Mouse (Mus musculus): ENCODE data around the gene Hist1h3d. TPM values are rescaled to one million over a fixed set of nuclear protein-coding genes. Genes with fewer than 3 reads are reported as not detected.

Gene Hist1h3d
- total RNA-seq, 1 experiment from 2014 or later, result 12.9 TPM

DNA sequence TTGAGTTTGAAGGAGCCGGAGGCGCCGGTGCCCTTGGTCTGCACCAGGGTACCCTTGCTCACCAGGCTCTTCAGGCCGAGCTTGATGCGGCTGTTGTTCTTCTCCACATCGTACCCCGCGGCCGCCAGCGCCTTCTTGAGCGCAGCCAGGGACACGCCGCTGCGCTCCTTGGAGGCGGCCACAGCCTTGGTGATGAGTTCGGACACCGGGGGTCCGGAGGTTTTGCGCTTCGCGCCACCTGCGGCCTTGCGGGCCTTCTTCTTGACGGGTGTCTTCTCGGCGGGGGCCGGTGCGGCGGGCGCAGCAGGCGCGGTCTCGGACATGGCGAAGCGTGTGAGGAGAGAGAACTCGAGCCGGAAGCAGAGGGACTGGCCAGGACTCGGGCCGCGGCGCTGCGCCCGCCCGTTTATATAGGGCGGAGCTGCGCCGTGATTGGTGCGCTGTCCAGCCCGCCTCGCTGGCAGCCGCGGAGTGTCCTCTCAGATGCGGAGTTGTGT lies 46.7 kb downstream of the Hist1h3d start, which contains the start of gene Hist1h1e:
Gene Hist1h1e, minus strand, starts transcription at position 384 of the 497 bp plus-strand sequence.
- DNase-seq, result peak; percentile 92

DNA sequence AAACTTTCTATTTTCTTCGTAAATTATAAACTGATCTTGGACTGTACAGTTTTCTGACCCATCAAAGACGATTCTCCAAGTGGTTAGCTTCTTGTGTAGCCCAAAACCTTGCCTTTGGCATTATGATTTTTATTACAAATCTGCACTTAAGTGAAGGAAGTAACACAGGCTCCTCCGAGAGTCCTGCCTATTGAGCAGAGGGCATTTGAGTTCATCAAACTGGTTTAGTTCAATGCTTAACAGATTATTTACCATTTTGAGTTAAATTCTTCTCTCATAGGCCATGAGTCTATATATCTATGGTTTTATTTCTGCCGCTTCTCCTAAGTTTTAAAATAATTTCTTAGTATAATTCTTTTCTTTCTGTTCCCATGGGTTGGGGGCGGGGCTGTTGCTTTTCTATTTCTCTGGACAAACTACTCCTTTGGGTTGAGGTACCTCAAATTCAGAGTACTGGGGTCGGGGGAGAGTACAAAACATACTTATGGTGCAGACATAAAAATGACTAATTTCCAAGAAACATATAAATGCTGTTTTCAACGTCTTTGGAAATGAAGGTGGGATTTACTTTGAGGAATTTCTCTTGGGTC lies 47.4 kb downstream of the Hist1h3d start:
- no peak for DNase-seq

Small RNA genes lying within 50 kb of the gene (microRNA-seq; reads per million reads assigned to microRNA genes)
- 0 reads per million in 2 experiments for gene Gm44297
- gene Gm44359, result 0 reads per million in 2 experiments
- gene Gm44394, result 0 reads per million in 2 experiments

Other genes with a start within 250 kb of the Hist1h3d start
- gene Zfp322a, start 206.6 kb upstream of the Hist1h3d start, total RNA-seq (2021), result 19.7 and 30.1 TPM in 2 replicates
- gene Abt1, start 151.9 kb upstream of the Hist1h3d start, total RNA-seq (2021), result 6.4 and 6.9 TPM in 2 replicates
- gene Btn1a1, start 109.9 kb upstream of the Hist1h3d start, total RNA-seq (2021), result not detected in 2 replicates
- gene Btn2a2, start 86.9 kb upstream of the Hist1h3d start, total RNA-seq (2021), result not detected in 2 replicates
- gene Hist1h4h, start 44.7 kb upstream of the Hist1h3d start, total RNA-seq (2021), result 474 and 516 TPM in 2 replicates
- 63.3 and 106 TPM in 2 replicates for gene Hist1h2af, start 41.9 kb upstream of the Hist1h3d start, total RNA-seq (2021)
- gene Hist1h3g, start 40.3 kb upstream of the Hist1h3d start, total RNA-seq (2021), result 24.0 and 39.4 TPM in 2 replicates
- gene Hist1h2bh, start 32.4 kb upstream of the Hist1h3d start, total RNA-seq (2021), result 6.6 and 6.8 TPM in 2 replicates
- 33.9 and 36.7 TPM in 2 replicates for gene Hist1h3f, start 31.7 kb upstream of the Hist1h3d start, total RNA-seq (2021)
- 127 and 189 TPM in 2 replicates for gene Hist1h4f, start 24.1 kb upstream of the Hist1h3d start, total RNA-seq (2021)
- 9.5 TPM in 2 replicates for gene Hist1h1d, start 22.5 kb upstream of the Hist1h3d start, total RNA-seq (2021)
- 66.8 and 86.4 TPM in 2 replicates for gene Hist1h3e, start 13.4 kb upstream of the Hist1h3d start, total RNA-seq (2021)
- 14.5 and 15.5 TPM in 2 replicates for gene Hist1h2ae, start 4.5 kb upstream of the Hist1h3d start, total RNA-seq (2021)
- 106 and 130 TPM in 2 replicates for gene Hist1h2bg, start 4.4 kb upstream of the Hist1h3d start, total RNA-seq (2021)
- 61.2 and 62.9 TPM in 2 replicates for gene Hist1h2bf, start 1.6 kb upstream of the Hist1h3d start, total RNA-seq (2021)
- 2.3 and 9.6 TPM in 2 replicates for gene Hist1h2ad, start 1.4 kb upstream of the Hist1h3d start, total RNA-seq (2021)
- gene Hist1h4d, start 5.8 kb downstream of the Hist1h3d start, total RNA-seq (2021), result 174 and 185 TPM in 2 replicates
- gene Hist1h2be, start 45.4 kb downstream of the Hist1h3d start, total RNA-seq (2021), result 18.6 and 18.8 TPM in 2 replicates
- 102 and 118 TPM in 2 replicates for gene Hist1h1e, start 46.8 kb downstream of the Hist1h3d start, total RNA-seq (2021)
- gene Hist1h2ac, start 108.2 kb downstream of the Hist1h3d start, total RNA-seq (2021), result 3.5 and 4.3 TPM in 2 replicates
- 193 and 227 TPM in 2 replicates for gene Hist1h2bc, start 108.4 kb downstream of the Hist1h3d start, total RNA-seq (2021)
- not detected in 2 replicates for gene Hist1h1t, start 120.1 kb downstream of the Hist1h3d start, total RNA-seq (2021)
- gene Hist1h4c, start 122.7 kb downstream of the Hist1h3d start, total RNA-seq (2021), result 97.6 and 116 TPM in 2 replicates
- gene Hfe, start 135.1 kb downstream of the Hist1h3d start, total RNA-seq (2021), result 37.3 and 49.1 TPM in 2 replicates
- 248 and 316 TPM in 2 replicates for gene Hist1h1c, start 163.0 kb downstream of the Hist1h3d start, total RNA-seq (2021)
- 33.0 and 40.6 TPM in 2 replicates for gene Hist1h3c, start 169.8 kb downstream of the Hist1h3d start, total RNA-seq (2021)
- gene Hist1h2bb, start 171.0 kb downstream of the Hist1h3d start, total RNA-seq (2021), result 56.1 and 68.8 TPM in 2 replicates
- 76.6 and 90.4 TPM in 2 replicates for gene Hist1h2ab, start 175.4 kb downstream of the Hist1h3d start, total RNA-seq (2021)
- 94.0 and 112 TPM in 2 replicates for gene Hist1h3b, start 176.5 kb downstream of the Hist1h3d start, total RNA-seq (2021)
- 127 and 163 TPM in 2 replicates for gene Hist1h4b, start 181.2 kb downstream of the Hist1h3d start, total RNA-seq (2021)
- 73.8 and 80.4 TPM in 2 replicates for gene Hist1h4a, start 185.5 kb downstream of the Hist1h3d start, total RNA-seq (2021)
- gene Hist1h3a, start 186.6 kb downstream of the Hist1h3d start, total RNA-seq (2021), result 78.8 and 80.4 TPM in 2 replicates
- 76.4 and 84.2 TPM in 2 replicates for gene Hist1h1a, start 187.9 kb downstream of the Hist1h3d start, total RNA-seq (2021)
- 0.33 TPM in 1 of 2 replicates, not detected in the other for gene Trim38, start 194.2 kb downstream of the Hist1h3d start, total RNA-seq (2021)
- gene Slc17a2, start 231.2 kb downstream of the Hist1h3d start, total RNA-seq (2021), result 0.81 TPM in 1 of 2 replicates, not detected in the other